Mouse (Mus musculus) mouse embryonic stem cell (cell line): ENCODE data around the gene Sec14l1.

Experiments
- in situ Hi-C, 2 experiments: fragments of 300-500 bp; cut with MboI; formaldehyde crosslinking; loops; 1 replicate in 1 of 2; 3 replicates in 1 of 2; pipeline ENCODE4 v1.14.3; 2019 to 2020; ENCODE audit warnings: low sequenced_read_pairs in 2 of 2, low pct_unique_long_range_greater_than_20kb in 1 of 2, mixed read lengths in 1 of 2; ENCODE audit not compliant: unreplicated experiment in 1 of 2

Sec14l1 gene

GRCm38 (mm10) chr11:117136880-117137279, 21.9 kb downstream of the Sec14l1 start:
- in situ Hi-C loops: no loop called here

GRCm38 (mm10) chr11:117138213-117138761, 23.3 kb downstream of the Sec14l1 start:
- in situ Hi-C loops: no loop called here

GRCm38 (mm10) chr11:117138795-117139463, 24.0 kb downstream of the Sec14l1 start:
- in situ Hi-C loops: no loop called here

- in situ Hi-C loops: no loop called here
Observed at GRCm38 (mm10) chr11:117141376-117142001, 26.5 kb downstream of the Sec14l1 start.

- in situ Hi-C loops: no loop called here
Observed at GRCm38 (mm10) chr11:117142507-117142906, 27.5 kb downstream of the Sec14l1 start.

GRCm38 (mm10) chr11:117145451-117146117, 30.6 kb downstream of the Sec14l1 start:
- in situ Hi-C loops: no loop called here

GRCm38 (mm10) chr11:117146118-117146506, 31.1 kb downstream of the Sec14l1 start:
- in situ Hi-C loops: no loop called here

GRCm38 (mm10) chr11:117146776-117147536, 32.0 kb downstream of the Sec14l1 start:
- in situ Hi-C loops: no loop called here

GRCm38 (mm10) chr11:117148893-117149685, 34.1 kb downstream of the Sec14l1 start:
- in situ Hi-C loops: no loop called here

GRCm38 (mm10) chr11:117150467-117150966, 35.5 kb downstream of the Sec14l1 start:
- in situ Hi-C loops: no loop called here

- in situ Hi-C loops: no loop called here
Observed at GRCm38 (mm10) chr11:117151461-117151860, 36.5 kb downstream of the Sec14l1 start.

GRCm38 (mm10) chr11:117152541-117152940, 37.6 kb downstream of the Sec14l1 start:
- in situ Hi-C loops: no loop called here

- in situ Hi-C loops: no loop called here
Observed at GRCm38 (mm10) chr11:117153553-117153952, 38.6 kb downstream of the Sec14l1 start.

GRCm38 (mm10) chr11:117154088-117154815, 39.3 kb downstream of the Sec14l1 start:
- in situ Hi-C loops: no loop called here

- in situ Hi-C loops: no loop called here
Observed at GRCm38 (mm10) chr11:117156725-117157124, 41.8 kb downstream of the Sec14l1 start.

- in situ Hi-C loops: no loop called here
Observed at GRCm38 (mm10) chr11:117158343-117158742, 43.4 kb downstream of the Sec14l1 start.

- in situ Hi-C loops: no loop called here
Observed at GRCm38 (mm10) chr11:117159257-117159945, 44.4 kb downstream of the Sec14l1 start.
